Mouse (Mus musculus) heart, adult 2 months (tissue): ENCODE results near the gene Ncstn. TPM values are rescaled to one million over a fixed set of nuclear protein-coding genes. Genes with fewer than 3 reads are reported as not detected.

Source experiments
- DNase-seq, 2 experiments: peaks; one replicate each; pipeline ENCODE4 v3.0.0; 2021
- H3K27ac ChIP-seq: fragments of 200-600 bp; 2 replicates; pipeline ENCODE4 v1.8.1; 2022
- H3K27me3 ChIP-seq: fragments of 200-500 bp; 2 replicates; pipeline ENCODE4 v1.6.1; 2012; ENCODE audit warnings: mild to moderate bottlenecking, low read length, inconsistent platforms, mixed read lengths; ENCODE audit not compliant: control insufficient read depth, insufficient read depth
- H3K36me3 ChIP-seq: fragments of 200-500 bp; 2 replicates; pipeline ENCODE4 v1.6.1; 2012; ENCODE audit warnings: low read length, inconsistent platforms; ENCODE audit not compliant: control insufficient read depth, insufficient read depth
- H3K4me1 ChIP-seq: fragments of 200-500 bp; 2 replicates; pipeline ENCODE4 v1.6.1; 2011; ENCODE audit warnings: low read length; ENCODE audit not compliant: control insufficient read depth, insufficient read depth
- H3K4me3 ChIP-seq: fragments of 200-600 bp; 2 replicates; pipeline ENCODE4 v1.8.1; 2022
- H3K79me2 ChIP-seq: fragments of 200-500 bp; replicated peaks from 2 replicates; pipeline ENCODE4 v1.6.1; 2012; ENCODE audit warnings: mild to moderate bottlenecking, inconsistent platforms, low read length, moderate library complexity, mixed read lengths; ENCODE audit not compliant: control insufficient read depth, insufficient read depth
- H3K9ac ChIP-seq: fragments of 200-500 bp; 2 replicates; pipeline ENCODE4 v1.6.1; 2012; ENCODE audit warnings: low read depth, mild to moderate bottlenecking, control low read depth, inconsistent platforms, low read length, mixed read lengths
- CTCF ChIP-seq: fragments of 200-600 bp; IDR thresholded peaks from 2 replicates; pipeline ENCODE4 v1.8.1; 2022; ENCODE audit warnings: antibody characterized with exemption, mild to moderate bottlenecking, moderate library complexity
- EP300 ChIP-seq: fragments of 200-500 bp; IDR thresholded peaks from 2 replicates; pipeline ENCODE4 v1.6.1; 2011; ENCODE audit warnings: low read depth, low read length, control low read depth; ENCODE audit not compliant: insufficient read depth
- POLR2A ChIP-seq: fragments of 200-500 bp; IDR thresholded peaks from 2 replicates; pipeline ENCODE4 v1.6.1; 2011; ENCODE audit warnings: mild to moderate bottlenecking, low read depth, low read length, control low read depth; ENCODE audit not compliant: insufficient read depth
- WGBS: fragments of 180-500 bp; shearing (Covaris S2); methylation state at CpG from one replicate; pipeline ENCODE4 v1.1.7; 2018; 5-methylcytosine and 5-hydroxymethylcytosine counted together
- intact Hi-C: fragments of 180-260 bp; cut with DNase I; formaldehyde crosslinking; loops from one replicate; pipeline ENCODE4 v1.15.1; 2025
- polyA plus RNA-seq: library from polyadenylated mRNA; depleted of rRNA; stranded (reverse); fragments of >200 nt; gene quantifications from 2 replicates; pipeline ENCODE4 v1.2.3, GENCODE M21; 2012
- total RNA-seq, 2 experiments: library from RNA; stranded (reverse); gene quantifications; 2 replicates each; pipeline ENCODE4 v1.2.3; 2021

The Ncstn gene
- total and polyA plus RNA-seq, 3 experiments: 41.5 to 63.3 (median 43.2) TPM

GRCm38 (mm10) chr1:172027809-172028102, 54.8 kb downstream of the Ncstn start:
- Histone ChIP-seq H3K36me3 (no peaks in the 10 kb centered on the region), H3K4me1 (peaks cover 3% of the 10 kb centered on the region; the same call in 1 of the 2 replicates), H3K79me2 (no peaks in the 10 kb centered on the region), H3K27me3 (no peaks in the 10 kb centered on the region), H3K4me3 (peak overlapping the region; percentile 85; the same call in 1 of the 2 replicates), H3K9ac (peak overlapping the region; percentile 88), H3K27ac (no peak overlapping the region; the same call in 1 of the 2 replicates)
- intact Hi-C loops: loop anchor here (10.0 kb wide), 1 partner anchor 457 kb away; the partner anchor contains the start of gene Igsf9
- 52% methylated on average over 10 of the region's 10 CpGs for WGBS
- TF ChIP-seq EP300: no peak
- no peak for TF ChIP-seq POLR2A
- TF ChIP-seq CTCF: no peak
- DNase-seq: no peak

GRCm38 (mm10) chr1:172027010-172027808, 55.4 kb downstream of the Ncstn start:
- no peaks in the 10 kb centered on the region for H3K36me3 ChIP-seq
- TF ChIP-seq POLR2A: peak; percentile 50
- TF ChIP-seq CTCF: peak; percentile 11; the same call in 1 of the 2 replicates
- no peak for TF ChIP-seq EP300
- peaks cover 3% of the 10 kb centered on the region; the same call in 1 of the 2 replicates for H3K4me1 ChIP-seq
- H3K9ac ChIP-seq: peak overlapping the region; percentile 93
- H3K27ac ChIP-seq: peak overlapping the region; percentile 72
- 2% methylated on average over 52 of the region's 54 CpGs for WGBS
- no peaks in the 10 kb centered on the region for H3K27me3 ChIP-seq
- H3K4me3 ChIP-seq: peak overlapping the region; percentile 85
- DNase-seq: peak; percentile 89 to 93
- H3K79me2 ChIP-seq: no peaks in the 10 kb centered on the region
- intact Hi-C loops: loop anchor here (10.0 kb wide), 1 partner anchor 458 kb away; the partner anchor contains the start of gene Igsf9

GRCm38 (mm10) chr1:172026201-172026901, 56.2 kb downstream of the Ncstn start:
- Histone ChIP-seq H3K4me3 (peak overlapping the region; percentile 85), H3K27me3 (no peaks in the 10 kb centered on the region), H3K27ac (peak overlapping the region; percentile 72; the same call in 1 of the 2 replicates), H3K9ac (peak overlapping the region; percentile 93), H3K4me1 (peaks cover 3% of the 10 kb centered on the region; the same call in 1 of the 2 replicates), H3K79me2 (no peaks in the 10 kb centered on the region), H3K36me3 (no peaks in the 10 kb centered on the region)
- intact Hi-C loops: loop anchor here (10.0 kb wide), 1 partner anchor 458 kb away; the partner anchor contains the start of gene Igsf9
- TF ChIP-seq EP300 (no peak), POLR2A (no peak), CTCF (no peak)
- DNase-seq: peak in 1 of 2 experiments; percentile 38
- 9% methylated on average over 23 of the region's 23 CpGs for WGBS

- Histone ChIP-seq H3K36me3 (no peaks in the 10 kb centered on the region), H3K4me1 (peaks cover 3% of the 10 kb centered on the region; the same call in 1 of the 2 replicates), H3K9ac (no peak overlapping the region), H3K79me2 (no peaks in the 10 kb centered on the region), H3K27me3 (no peaks in the 10 kb centered on the region), H3K27ac (no peak overlapping the region), H3K4me3 (no peak overlapping the region)
- TF ChIP-seq POLR2A (no peak), EP300 (no peak), CTCF (no peak)
- intact Hi-C loops: loop anchor here (10.0 kb wide), 1 partner anchor 459 kb away; the partner anchor contains the start of gene Igsf9
- WGBS: 82% methylated on average over 8 of the region's 8 CpGs
- DNase-seq: no peak
Observed at GRCm38 (mm10) chr1:172025201-172025904, 57.2 kb downstream of the Ncstn start.

- no peak overlapping the region for H3K27ac ChIP-seq
- peaks cover 3% of the 10 kb centered on the region; the same call in 1 of the 2 replicates for H3K4me1 ChIP-seq
- no peak overlapping the region for H3K4me3 ChIP-seq
- DNase-seq: no peak
- WGBS: 64% methylated on average over 9 of the region's 9 CpGs
- TF ChIP-seq CTCF: no peak
- no peak for TF ChIP-seq POLR2A
- TF ChIP-seq EP300: no peak
- no peaks in the 10 kb centered on the region for H3K27me3 ChIP-seq
- H3K9ac ChIP-seq: no peak overlapping the region
- intact Hi-C loops: loop anchor here (10.0 kb wide), 1 partner anchor 460 kb away; the partner anchor contains the start of gene Igsf9
- H3K36me3 ChIP-seq: no peaks in the 10 kb centered on the region
- no peaks in the 10 kb centered on the region for H3K79me2 ChIP-seq
Observed at GRCm38 (mm10) chr1:172024140-172024895, 58.3 kb downstream of the Ncstn start.
